Mouse (Mus musculus) C2C12 (cell line): ENCODE data around the gene Osbpl3. TPM values are rescaled to one million over a fixed set of nuclear protein-coding genes. Genes with fewer than 3 reads are reported as not detected.

Source experiments
- H3K27me3 ChIP-seq: one replicate; pipeline ENCODE4 v1.6.1; 2011; ENCODE audit not compliant: control insufficient read depth, insufficient read depth, insufficient read length
- H3K36me3 ChIP-seq: one replicate; pipeline ENCODE4 v1.6.1; 2011; ENCODE audit not compliant: control insufficient read depth, insufficient read depth
- H3K4me3 ChIP-seq: one replicate; pipeline ENCODE4 v1.5.1; 2011; ENCODE audit warnings: mild to moderate bottlenecking, control low read depth; ENCODE audit not compliant: poor library complexity, insufficient read depth, severe bottlenecking
- H3K79me2 ChIP-seq: one replicate; pipeline ENCODE4 v1.6.1; 2011; ENCODE audit not compliant: control insufficient read depth, insufficient read depth
- H3K79me3 ChIP-seq: one replicate; pipeline ENCODE4 v1.6.1; 2011; ENCODE audit warnings: low read depth, control low read depth
- H3ac ChIP-seq: one replicate; pipeline ENCODE3; 2011; ENCODE audit warnings: low read depth; ENCODE audit not compliant: control insufficient read depth, insufficient read length
- CEBPB ChIP-seq: IDR thresholded peaks from one replicate; pipeline ENCODE4 v1.6.1; 2011; ENCODE audit warnings: low read depth, mild to moderate bottlenecking, control low read depth, moderate library complexity
- CTCF ChIP-seq: IDR thresholded peaks from one replicate; pipeline ENCODE4 v1.5.1; 2011; ENCODE audit not compliant: control insufficient read depth, insufficient read depth, insufficient read length
- FOSL1 ChIP-seq: IDR thresholded peaks from one replicate; pipeline ENCODE4 v1.8.0; 2011; ENCODE audit warnings: mild to moderate bottlenecking, low read length; ENCODE audit not compliant: poor library complexity, insufficient read depth, severe bottlenecking
- MAX ChIP-seq: IDR thresholded peaks from one replicate; pipeline ENCODE4 v1.6.1; 2011; ENCODE audit warnings: mild to moderate bottlenecking, control low read depth
- MYOD1 ChIP-seq: IDR thresholded peaks from one replicate; pipeline ENCODE4 v1.6.1; 2011; ENCODE audit warnings: low read depth; ENCODE audit not compliant: control insufficient read depth, insufficient read length
- MYOG ChIP-seq: IDR thresholded peaks from one replicate; pipeline ENCODE4 v1.6.1; 2011; ENCODE audit not compliant: control insufficient read depth, insufficient read length; ENCODE audit errors: extremely low read depth
- USF1 ChIP-seq: IDR thresholded peaks from one replicate; pipeline ENCODE4 v1.6.1; 2011; ENCODE audit warnings: low read depth, mild to moderate bottlenecking, control low read depth, moderate library complexity
- polyA plus RNA-seq: library from polyadenylated mRNA; unstranded; fragments of >200 nt; fragmentation: generic; extraction: Trizol; gene quantifications from one replicate; pipeline ENCODE4 v1.2.1, GENCODE M21; 2012; ENCODE audit warnings: missing spikeins

Osbpl3 gene
- polyA plus RNA-seq, 1 experiment = 17.6 TPM

- no peaks in the 10 kb centered on the region for H3K27me3 ChIP-seq
- no peak for TF ChIP-seq CEBPB
- no peak for TF ChIP-seq MAX
- TF ChIP-seq USF1 = no peak
- no peak for TF ChIP-seq CTCF
- no peak for TF ChIP-seq MYOD1
- TF ChIP-seq FOSL1 = no peak
- no peak for TF ChIP-seq MYOG
- H3K79me2 ChIP-seq = peaks cover 6% of the 10 kb centered on the region
- H3K4me3 ChIP-seq = no peak overlapping the region
- peaks cover 5% of the 10 kb centered on the region for H3K36me3 ChIP-seq
- H3K79me3 ChIP-seq = peaks cover 4% of the 10 kb centered on the region
- no peak overlapping the region for H3ac ChIP-seq
Observed at GRCm38 (mm10) chr6:50412174-50412573, 43.8 kb downstream of the Osbpl3 start.

GRCm38 (mm10) chr6:50404698-50405097 lies 51.3 kb downstream of the Osbpl3 start:
- TF ChIP-seq USF1 = peak; percentile 81
- TF ChIP-seq CEBPB = no peak
- TF ChIP-seq FOSL1 = no peak
- TF ChIP-seq MYOG = no peak
- H3K36me3 ChIP-seq = no peaks in the 10 kb centered on the region

GRCm38 (mm10) chr6:50403524-50403923 lies 52.5 kb downstream of the Osbpl3 start:
- Histone ChIP-seq H3K79me2 (peaks cover 43% of the 10 kb centered on the region), H3K4me3 (no peak overlapping the region), H3ac (no peak overlapping the region), H3K36me3 (no peaks in the 10 kb centered on the region), H3K79me3 (peaks cover 14% of the 10 kb centered on the region), H3K27me3 (no peaks in the 10 kb centered on the region)
- no peak for TF ChIP-seq MYOG
- TF ChIP-seq CEBPB = no peak
- TF ChIP-seq CTCF = no peak
- no peak for TF ChIP-seq MAX

More at GRCm38 (mm10) chr6:50404698-50405097, 51.3 kb downstream of the Osbpl3 start:
- H3K79me2 ChIP-seq = peaks cover 43% of the 10 kb centered on the region
- no peak overlapping the region for H3ac ChIP-seq
- H3K79me3 ChIP-seq = peaks cover 14% of the 10 kb centered on the region
- H3K4me3 ChIP-seq = no peak overlapping the region
- no peaks in the 10 kb centered on the region for H3K27me3 ChIP-seq

GRCm38 (mm10) chr6:50402872-50403271 lies 53.1 kb downstream of the Osbpl3 start:
- TF ChIP-seq CTCF (no peak), USF1 (no peak), MYOG (no peak), CEBPB (no peak), FOSL1 (no peak)
- no peaks in the 10 kb centered on the region for H3K36me3 ChIP-seq
- peaks cover 43% of the 10 kb centered on the region for H3K79me2 ChIP-seq
- H3K79me3 ChIP-seq = peaks cover 14% of the 10 kb centered on the region
- H3K27me3 ChIP-seq = no peaks in the 10 kb centered on the region
- no peak overlapping the region for H3ac ChIP-seq
- no peak overlapping the region for H3K4me3 ChIP-seq

- no peaks in the 10 kb centered on the region for H3K36me3 ChIP-seq
- peaks cover 38% of the 10 kb centered on the region for H3K79me2 ChIP-seq
- H3K27me3 ChIP-seq = no peaks in the 10 kb centered on the region
- TF ChIP-seq MYOD1 = no peak
- TF ChIP-seq MYOG = no peak
- TF ChIP-seq CTCF = no peak
- no peak for TF ChIP-seq CEBPB
- no peak for TF ChIP-seq MAX
- no peak for TF ChIP-seq FOSL1
- TF ChIP-seq USF1 = no peak
- H3ac ChIP-seq = no peak overlapping the region
- no peak overlapping the region for H3K4me3 ChIP-seq
- peaks cover 11% of the 10 kb centered on the region for H3K79me3 ChIP-seq
Observed at GRCm38 (mm10) chr6:50400234-50400633, 55.8 kb downstream of the Osbpl3 start.

GRCm38 (mm10) chr6:50399427-50400195 lies 56.4 kb downstream of the Osbpl3 start:
- H3K27me3 ChIP-seq = no peaks in the 10 kb centered on the region
- no peaks in the 10 kb centered on the region for H3K36me3 ChIP-seq
- peaks cover 11% of the 10 kb centered on the region for H3K79me3 ChIP-seq
- H3K4me3 ChIP-seq = no peak overlapping the region
- peaks cover 39% of the 10 kb centered on the region for H3K79me2 ChIP-seq
- TF ChIP-seq CEBPB (no peak), CTCF (no peak), USF1 (no peak), MYOD1 (no peak), MAX (no peak), FOSL1 (no peak), MYOG (no peak)
- H3ac ChIP-seq = no peak overlapping the region
